Mouse (Mus musculus) gastrocnemius, postnatal 4 days (tissue): ENCODE measurements at regions not wholly inside any gene's neighbourhood (a gene's known extent, or its start where the extent isn't known, plus 50 kb on each side); places are given as distances from the start of the nearest gene placed in this dataset.

Experiments used
- DNase-seq, 2 experiments: peaks; one replicate each; pipeline ENCODE4 v3.0.0; 2021 to 2022; ENCODE audit warnings: low spot score in 2 of 2, mixed read lengths in 2 of 2

DNA sequence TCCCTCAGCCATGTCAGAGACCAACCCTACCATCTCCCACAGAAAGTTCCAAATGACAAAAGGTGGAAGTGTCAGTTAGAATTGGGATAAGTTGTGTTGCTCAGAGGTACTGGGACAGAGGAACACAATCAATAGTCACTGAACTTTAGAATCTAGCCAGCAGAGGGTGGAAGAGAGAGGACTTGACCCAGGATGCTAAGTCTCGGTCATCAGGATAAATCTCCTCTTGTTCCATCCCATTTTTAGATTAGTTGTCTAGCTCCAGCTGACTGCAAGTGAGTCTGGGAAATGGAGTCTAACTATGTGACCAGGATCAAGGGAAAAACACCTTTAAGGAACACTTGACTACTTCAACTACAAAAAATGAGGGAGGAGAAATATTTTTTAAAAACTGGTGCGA, 91.5 kb downstream of the Fam84b start:
- no peak for DNase-seq

DNA sequence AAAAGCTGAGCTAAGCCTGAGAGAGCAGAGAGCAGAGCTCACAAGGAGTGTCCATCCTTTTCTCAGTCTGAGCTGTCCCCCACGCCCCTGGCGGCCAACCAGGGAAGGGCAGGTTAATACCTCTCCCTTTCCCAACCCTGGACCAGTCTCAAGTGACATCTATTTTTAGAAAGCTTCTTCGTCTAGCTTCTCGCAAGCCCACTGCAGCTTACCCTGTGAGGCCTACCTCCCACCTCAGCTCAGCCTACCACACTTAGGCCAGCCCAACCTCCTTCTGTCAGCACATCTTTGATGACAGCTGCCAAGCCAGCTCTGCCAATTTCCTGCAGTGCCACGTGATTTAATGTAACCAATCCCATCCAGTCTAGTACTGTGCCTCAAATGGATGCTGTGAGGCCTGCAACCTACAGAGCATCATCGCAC, 93.6 kb downstream of the Fam84b start:
- peak; percentile 26 to 53 for DNase-seq

GRCm38 (mm10) chr15:60754246-60754645, 99.3 kb downstream of the Fam84b start:
- no peak for DNase-seq

- no peak for DNase-seq
These were observed 114.0 kb downstream of the Fam84b start for GRCm38 (mm10) chr15:60739598-60739997.

DNA sequence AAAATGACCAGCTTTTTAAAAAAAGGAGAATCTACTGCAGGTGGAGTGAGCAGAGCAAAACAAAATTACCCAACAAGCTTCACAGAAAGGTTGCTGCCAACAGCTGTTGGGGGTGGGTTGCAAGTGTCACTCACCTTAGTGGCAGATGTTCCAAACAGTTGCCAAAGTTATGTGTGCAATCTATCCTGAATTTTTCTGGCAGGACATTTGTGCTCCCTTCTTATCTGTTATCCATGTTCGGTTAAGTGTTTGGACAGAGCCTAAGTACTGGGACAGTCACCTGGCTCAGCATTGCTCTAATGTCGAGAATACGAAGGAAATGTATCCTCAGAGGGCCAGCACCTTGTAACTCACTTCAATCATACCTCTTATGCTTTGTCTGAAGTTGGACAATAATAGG, 115.3 kb downstream of the Fam84b start:
- DNase-seq: no peak

- DNase-seq: no peak
These were observed 121.2 kb downstream of the Fam84b start for GRCm38 (mm10) chr15:60732416-60732815.

- DNase-seq: no peak
These were observed 124.8 kb downstream of the Fam84b start for GRCm38 (mm10) chr15:60728754-60729153.

GRCm38 (mm10) chr15:60728337-60728736, 125.2 kb downstream of the Fam84b start:
- DNase-seq: no peak

DNA sequence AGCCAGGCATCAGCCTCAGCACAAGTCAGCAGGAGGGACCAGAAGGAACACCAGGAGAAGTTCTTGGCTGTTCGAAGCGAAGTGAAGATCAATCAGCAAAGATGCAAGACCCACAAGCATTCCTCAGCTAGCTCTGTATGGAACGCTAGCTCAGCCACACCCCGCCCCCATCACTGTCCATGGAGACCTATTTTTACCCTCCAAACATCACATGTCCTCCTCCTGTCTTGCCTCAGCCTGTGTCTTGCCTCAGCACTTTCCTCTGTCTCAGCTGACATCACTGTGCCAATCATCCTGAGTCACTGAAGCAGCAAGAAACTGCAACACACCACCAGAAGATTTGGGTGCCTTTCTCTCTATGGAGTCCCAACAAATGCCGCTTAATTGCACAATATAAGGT, 134.2 kb downstream of the Fam84b start:
- no peak for DNase-seq

GRCm38 (mm10) chr15:60708678-60709077, 144.9 kb downstream of the Fam84b start:
- no peak for DNase-seq

- no peak for DNase-seq
These were observed 147.6 kb downstream of the Fam84b start for GRCm38 (mm10) chr15:60706009-60706408.

- no peak for DNase-seq
These were observed 152.3 kb downstream of the Fam84b start for GRCm38 (mm10) chr15:60701273-60701672.

GRCm38 (mm10) chr15:60694746-60695145, 158.8 kb downstream of the Fam84b start:
- DNase-seq: no peak

GRCm38 (mm10) chr15:60693751-60694500, 159.7 kb downstream of the Fam84b start:
- DNase-seq: no peak

DNA sequence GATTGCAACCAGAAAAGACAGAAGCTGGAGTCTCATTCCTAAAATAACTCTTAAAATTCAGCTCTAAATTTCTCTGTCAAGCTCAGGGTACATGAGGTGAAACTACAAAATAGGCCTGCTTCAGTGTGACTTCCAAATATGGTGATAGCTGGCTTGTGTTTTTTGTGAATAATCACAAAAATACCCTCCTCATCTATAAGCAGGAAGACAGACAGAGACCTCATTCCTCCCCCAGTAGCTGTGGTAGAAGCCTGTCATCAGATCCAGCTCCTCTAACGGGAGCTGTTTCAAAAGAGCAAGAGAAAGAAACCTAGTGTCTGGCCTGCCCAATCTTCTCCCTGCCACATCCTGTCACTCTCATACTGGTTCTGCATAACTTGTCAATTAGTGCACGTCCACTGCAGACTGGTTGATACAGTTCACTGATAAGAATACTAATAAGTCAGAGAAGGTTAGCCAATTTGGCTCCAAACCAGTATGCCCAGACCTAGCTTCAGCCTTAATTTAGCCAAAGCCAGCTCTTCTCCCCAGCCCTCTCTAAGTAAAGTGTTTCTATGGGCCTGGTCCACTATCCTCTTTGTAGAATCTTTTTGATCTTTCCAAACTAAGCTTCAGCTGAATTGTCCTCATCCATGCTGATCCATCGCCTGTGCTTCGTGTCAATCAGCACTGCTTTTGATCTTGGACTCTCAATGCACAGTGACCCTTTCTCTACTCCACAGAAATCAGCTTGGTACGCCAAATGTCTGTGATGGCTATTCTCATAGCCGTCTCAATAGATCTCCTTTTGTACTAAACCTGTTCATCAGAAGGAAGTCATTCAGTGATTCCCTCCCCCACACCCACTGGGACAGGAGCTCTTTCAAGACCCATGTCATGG, 160.6 kb downstream of the Fam84b start:
- DNase-seq: no peak

DNA sequence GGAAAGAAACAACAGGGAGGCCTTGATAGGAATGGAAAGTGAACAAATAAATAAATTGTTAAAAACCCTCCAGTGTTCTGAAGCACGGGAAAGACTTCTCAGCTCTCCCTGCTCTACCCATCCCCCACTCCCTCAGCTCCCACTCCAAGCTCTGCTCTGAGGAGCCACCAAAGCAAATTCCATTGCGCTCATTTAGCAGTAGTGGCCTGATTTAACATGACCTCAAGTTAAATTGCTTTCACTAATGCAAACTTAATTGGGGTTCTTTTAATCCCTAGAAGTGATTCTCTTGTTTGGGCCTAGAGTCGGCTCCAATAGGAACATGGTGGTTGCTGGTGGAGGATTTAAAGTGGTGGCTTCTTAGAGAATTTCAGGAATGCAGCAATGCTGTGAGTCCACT, 161.4 kb downstream of the Fam84b start:
- DNase-seq: no peak

GRCm38 (mm10) chr15:60677397-60677796, 176.2 kb downstream of the Fam84b start:
- DNase-seq: no peak

- DNase-seq: no peak
These were observed 196.0 kb downstream of the Fam84b start for GRCm38 (mm10) chr15:60657572-60657971.

- DNase-seq: no peak
These were observed 198.5 kb downstream of the Fam84b start for GRCm38 (mm10) chr15:60655113-60655512.

GRCm38 (mm10) chr15:60649252-60649651, 204.3 kb downstream of the Fam84b start:
- no peak for DNase-seq

DNA sequence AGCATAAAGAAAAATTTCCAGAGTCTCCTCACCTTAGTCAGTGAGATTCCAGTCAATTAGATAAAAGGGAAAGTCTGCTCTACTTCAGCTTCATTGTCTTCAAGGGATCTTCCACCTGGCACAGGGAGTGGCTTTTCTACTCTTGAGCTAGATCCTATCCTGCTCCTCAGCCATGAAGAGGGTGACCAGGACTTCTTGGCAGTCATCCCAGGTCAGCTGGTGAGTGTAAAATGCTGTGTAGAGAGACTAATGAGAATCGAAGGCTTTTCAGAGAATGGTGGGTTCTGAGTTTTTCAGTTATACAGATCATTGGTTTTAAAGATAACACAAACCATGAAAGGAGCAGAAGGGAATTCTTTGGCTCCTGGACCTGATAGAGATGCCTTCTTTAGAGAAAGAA, 211.8 kb downstream of the Fam84b start:
- DNase-seq: no peak

GRCm38 (mm10) chr15:60633457-60633850, 220.1 kb downstream of the Fam84b start:
- DNase-seq: no peak
